Mouse (Mus musculus) fat pad, adult 2 months (tissue): ENCODE data around the gene Sema3d.

Experiments
- DNase-seq: peaks from one replicate; pipeline ENCODE4 v3.0.0-alpha.2; 2011; ENCODE audit warnings: low read depth, low spot score; ENCODE audit errors: extremely low read depth

Gene Sema3d

GRCm38 (mm10) chr5:12383133-12383959, at the start of gene Sema3d:
TSS of gene Sema3d (plus strand) at chr5:12383385.
- no peak for DNase-seq

GRCm38 (mm10) chr5:12377261-12377660, 5.9 kb upstream of the Sema3d start:
- DNase-seq: no peak

- DNase-seq: no peak
Observed at GRCm38 (mm10) chr5:12378900-12379299, 4.3 kb upstream of the Sema3d start.

- DNase-seq: no peak
Observed at GRCm38 (mm10) chr5:12382010-12382409, 1.2 kb upstream of the Sema3d start.

- no peak for DNase-seq
Observed at GRCm38 (mm10) chr5:12383960-12384285, 738 bp downstream of the Sema3d start.

- DNase-seq: no peak
Observed at GRCm38 (mm10) chr5:12392667-12393066, 9.5 kb downstream of the Sema3d start.

GRCm38 (mm10) chr5:12399271-12399670, 16.1 kb downstream of the Sema3d start:
- no peak for DNase-seq

- DNase-seq: no peak
Observed at GRCm38 (mm10) chr5:12404229-12404628, 21.0 kb downstream of the Sema3d start.

- DNase-seq: no peak
Observed at GRCm38 (mm10) chr5:12412595-12412994, 29.4 kb downstream of the Sema3d start.

GRCm38 (mm10) chr5:12423264-12423663, 40.1 kb downstream of the Sema3d start:
- no peak for DNase-seq

- DNase-seq: no peak
Observed at GRCm38 (mm10) chr5:12441737-12442136, 58.6 kb downstream of the Sema3d start.

- DNase-seq: no peak
Observed at GRCm38 (mm10) chr5:12442176-12443105, 59.3 kb downstream of the Sema3d start.

GRCm38 (mm10) chr5:12451089-12451488, 67.9 kb downstream of the Sema3d start:
- DNase-seq: no peak

- DNase-seq: no peak
Observed at GRCm38 (mm10) chr5:12454946-12455345, 71.8 kb downstream of the Sema3d start.

- no peak for DNase-seq
Observed at GRCm38 (mm10) chr5:12457509-12457908, 74.3 kb downstream of the Sema3d start.

GRCm38 (mm10) chr5:12467568-12468336, 84.6 kb downstream of the Sema3d start:
- no peak for DNase-seq

- no peak for DNase-seq
Observed at GRCm38 (mm10) chr5:12474904-12475638, 91.9 kb downstream of the Sema3d start.

GRCm38 (mm10) chr5:12475639-12475916, 92.4 kb downstream of the Sema3d start:
- DNase-seq: no peak

- no peak for DNase-seq
Observed at GRCm38 (mm10) chr5:12487926-12488325, 104.7 kb downstream of the Sema3d start.

- no peak for DNase-seq
Observed at GRCm38 (mm10) chr5:12491704-12492103, 108.5 kb downstream of the Sema3d start.
